Mouse (Mus musculus) adrenal gland, postnatal 10 days (tissue): ENCODE results near the gene 1810043G02Rik. TPM values are rescaled to one million over a fixed set of nuclear protein-coding genes. Genes with fewer than 3 reads are reported as not detected.
"Not testable (repeated sequence)": the region's sequence is repeated elsewhere in the genome, so short reads cannot be mapped to it uniquely, and the experiment has no call there.

Experiments
- DNase-seq: peaks from one replicate; pipeline ENCODE4 v3.0.0; 2021; ENCODE audit warnings: mixed read lengths
- long read RNA-seq, 2 experiments: library from polyadenylated mRNA; stranded (forward); transcript quantifications; one replicate each; pipeline ENCODE4 v2.0.0; 2021
- total RNA-seq, 2 experiments: library from RNA; stranded (reverse); gene quantifications; 2 replicates each; pipeline ENCODE4 v1.2.3; 2021

The 1810043G02Rik gene
- 10 to 100 TPM; 15.7 to 21.4 TPM for total RNA-seq
- long read RNA-seq, experiment 1, partial matches to known transcripts, result 3 of 5 reads
- long read RNA-seq, experiment 1, other reads (novel, unspliced or antisense), result 2 of 5 reads
- long read RNA-seq, experiment 2, partial matches to known transcripts, result 1 of 1 reads
- long read RNA-seq, experiment 2, other reads (novel, unspliced or antisense), result 0 of 1 reads

DNA sequence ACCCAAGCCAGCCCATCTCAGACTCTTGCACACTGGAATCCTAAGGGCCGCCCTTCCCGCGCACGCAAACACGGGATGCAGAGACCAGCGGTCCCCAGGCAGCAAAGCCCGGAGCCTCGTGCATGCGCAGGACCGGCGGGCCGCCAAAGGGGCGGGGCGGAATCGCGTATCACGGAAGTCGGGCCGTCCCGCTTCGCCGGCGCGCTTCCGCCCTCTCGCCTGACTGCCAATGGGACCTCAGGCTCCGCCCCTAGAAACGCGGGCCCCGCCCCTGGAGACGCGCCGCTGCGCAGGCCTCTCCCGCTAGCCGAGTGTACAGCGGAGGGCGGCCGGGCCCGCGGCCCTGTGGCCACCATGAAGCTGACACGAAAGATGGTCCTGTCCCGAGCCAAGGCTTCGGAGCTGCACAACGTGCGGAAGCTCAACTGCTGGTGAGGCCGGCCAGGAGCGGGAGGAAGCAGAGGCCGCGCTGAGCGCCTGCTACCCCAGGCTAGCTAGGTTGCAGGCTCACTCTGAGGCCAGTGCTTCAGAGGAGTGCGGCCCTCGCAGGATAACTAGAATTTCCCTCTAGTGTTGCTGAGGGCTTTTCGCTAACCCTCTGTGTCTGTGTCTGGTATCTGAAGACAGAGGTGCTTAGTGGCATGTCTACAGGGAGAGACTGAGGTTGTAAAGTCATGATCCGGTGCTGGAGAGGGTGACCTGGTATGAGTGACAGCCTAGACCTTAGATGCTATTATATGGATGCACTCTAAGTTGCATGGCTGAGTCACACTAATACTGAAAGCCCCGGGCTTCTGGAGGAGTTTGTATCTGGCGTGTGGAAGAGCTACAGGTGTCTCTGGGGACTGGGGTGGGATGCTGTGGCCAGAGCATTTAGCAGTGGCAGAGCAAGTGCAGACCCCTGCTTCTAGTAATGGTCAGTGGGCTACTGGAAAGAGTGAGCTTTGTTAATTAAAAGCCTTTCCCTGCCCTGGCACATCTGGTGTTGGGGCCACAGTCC is at the start of gene 1810043G02Rik:
Gene 1810043G02Rik, plus strand, starts transcription at position 174 of the 1,000 bp plus-strand sequence.
- DNase-seq, result peak; percentile 100

DNA sequence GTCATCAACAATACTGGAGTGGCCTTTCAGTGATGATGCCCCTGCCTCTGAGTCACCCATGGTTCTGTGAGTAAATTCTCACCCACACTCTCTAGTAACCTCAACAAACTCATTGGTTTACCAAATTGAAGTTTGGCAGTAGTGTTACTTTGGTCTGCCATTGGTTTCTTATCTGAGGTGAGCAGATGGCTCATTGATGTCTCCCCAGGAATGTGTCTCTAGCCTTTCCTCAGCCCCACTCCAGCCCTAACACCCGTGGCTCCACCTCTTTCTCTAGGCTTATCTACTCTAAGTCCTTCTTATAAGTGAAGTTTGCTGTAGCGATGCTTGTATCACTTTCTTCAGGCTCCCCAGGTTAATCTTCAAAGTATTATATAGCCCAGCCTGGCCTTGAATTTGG is 38.6 kb upstream of the 1810043G02Rik start:
- DNase-seq, result no peak

DNA sequence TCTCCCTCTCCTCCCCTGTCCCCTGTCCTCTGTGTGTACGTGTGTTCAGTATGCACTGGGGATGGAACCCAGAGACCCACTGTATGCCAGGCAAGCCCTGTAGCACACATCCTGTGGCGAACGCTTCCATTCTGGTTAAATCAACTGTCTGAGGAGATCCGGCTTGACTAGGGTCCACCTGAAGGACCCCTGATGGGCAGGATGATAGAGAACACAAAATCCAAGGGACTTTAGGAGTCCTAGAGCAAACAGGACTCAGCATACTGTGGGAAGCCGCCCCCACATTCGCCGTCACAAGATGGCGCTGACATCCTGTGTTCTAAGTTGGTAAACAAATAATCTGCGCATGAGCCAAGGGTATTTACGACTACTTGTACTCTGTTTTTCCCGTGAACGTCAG is 27.9 kb upstream of the 1810043G02Rik start:
- DNase-seq, result not testable (repeated sequence)

DNA sequence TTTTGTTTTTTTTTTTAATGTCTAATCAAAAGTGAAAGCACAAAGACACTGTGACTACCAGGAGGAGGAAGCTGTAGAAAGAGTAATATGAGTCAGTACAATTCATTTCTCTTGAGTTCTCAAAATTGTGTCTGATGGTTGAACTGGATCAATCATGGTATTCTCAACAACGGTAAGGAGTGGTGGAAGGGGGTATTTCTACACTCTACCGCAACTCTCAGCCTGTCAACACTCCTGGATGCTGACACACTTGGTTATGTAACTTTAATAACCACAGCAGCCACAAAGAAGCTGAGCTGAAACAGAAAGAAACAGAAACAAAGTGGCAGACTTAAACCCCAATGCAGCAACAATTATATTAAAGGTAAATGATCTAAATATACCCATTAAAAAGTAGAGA is 15.6 kb upstream of the 1810043G02Rik start:
- DNase-seq, result no peak

GRCm38 (mm10) chr10:77963971-77964370 is 14.4 kb upstream of the 1810043G02Rik start:
- DNase-seq, result no peak

DNA sequence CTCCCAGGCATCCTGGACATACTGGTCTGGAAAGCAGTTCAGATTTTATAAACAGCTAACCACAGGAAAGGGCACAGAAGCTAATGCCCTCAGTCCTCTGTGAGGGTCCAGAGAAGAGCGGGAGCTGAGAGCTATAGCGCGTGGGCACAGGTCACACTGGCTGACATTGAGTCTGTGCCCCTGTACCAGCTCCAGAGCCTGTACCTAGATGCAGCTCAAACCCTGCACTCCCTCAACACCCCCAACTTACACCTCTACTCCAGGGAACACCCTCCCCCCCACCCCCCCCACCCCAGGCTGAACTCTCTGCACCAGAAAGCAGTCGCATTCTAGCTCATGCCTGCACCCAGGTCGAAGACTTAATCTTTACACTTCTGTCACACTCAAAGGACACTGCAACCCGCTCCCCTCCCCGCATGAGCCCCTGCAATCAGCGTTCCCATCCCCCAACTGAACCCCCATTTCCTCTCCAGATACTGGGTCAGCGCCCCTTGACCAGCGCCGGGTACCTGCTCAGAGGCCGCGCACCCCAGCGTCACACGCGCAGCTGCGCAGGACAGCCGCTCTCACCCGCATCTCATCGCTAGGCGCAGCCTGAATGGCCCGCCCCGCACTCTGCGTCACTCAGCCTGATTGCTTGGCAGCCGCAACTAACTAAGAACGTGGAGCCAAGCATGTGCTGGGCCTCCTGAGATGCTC is 8.9 kb upstream of the 1810043G02Rik start:
- DNase-seq, result peak; percentile 71

DNA sequence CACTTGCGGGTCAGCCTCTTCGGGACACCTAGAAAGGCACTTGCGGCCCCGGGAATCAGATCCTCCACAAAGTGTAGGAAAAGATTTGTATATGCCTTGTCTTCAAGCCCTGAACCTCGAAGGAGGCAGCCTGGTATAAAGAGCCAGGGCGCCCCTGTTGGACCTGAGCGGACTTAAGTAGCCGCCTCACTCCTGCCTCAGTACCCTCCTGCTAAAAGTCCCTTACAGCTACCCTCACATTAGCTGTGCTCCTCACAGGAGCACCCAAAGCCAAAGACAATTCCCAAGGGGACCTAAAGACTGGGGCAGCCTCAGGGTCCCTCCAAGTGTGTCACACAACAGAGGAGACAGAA is 8.4 kb upstream of the 1810043G02Rik start:
- no peak for DNase-seq

GRCm38 (mm10) chr10:77970481-77970880 is 7.8 kb upstream of the 1810043G02Rik start, which contains the start of gene Trpm2:
Gene Trpm2, minus strand, starts transcription at chr10:77970563.
- DNase-seq, result no peak

- DNase-seq, result no peak
Observed at GRCm38 (mm10) chr10:77971191-77971590, 7.1 kb upstream of the 1810043G02Rik start.

DNA sequence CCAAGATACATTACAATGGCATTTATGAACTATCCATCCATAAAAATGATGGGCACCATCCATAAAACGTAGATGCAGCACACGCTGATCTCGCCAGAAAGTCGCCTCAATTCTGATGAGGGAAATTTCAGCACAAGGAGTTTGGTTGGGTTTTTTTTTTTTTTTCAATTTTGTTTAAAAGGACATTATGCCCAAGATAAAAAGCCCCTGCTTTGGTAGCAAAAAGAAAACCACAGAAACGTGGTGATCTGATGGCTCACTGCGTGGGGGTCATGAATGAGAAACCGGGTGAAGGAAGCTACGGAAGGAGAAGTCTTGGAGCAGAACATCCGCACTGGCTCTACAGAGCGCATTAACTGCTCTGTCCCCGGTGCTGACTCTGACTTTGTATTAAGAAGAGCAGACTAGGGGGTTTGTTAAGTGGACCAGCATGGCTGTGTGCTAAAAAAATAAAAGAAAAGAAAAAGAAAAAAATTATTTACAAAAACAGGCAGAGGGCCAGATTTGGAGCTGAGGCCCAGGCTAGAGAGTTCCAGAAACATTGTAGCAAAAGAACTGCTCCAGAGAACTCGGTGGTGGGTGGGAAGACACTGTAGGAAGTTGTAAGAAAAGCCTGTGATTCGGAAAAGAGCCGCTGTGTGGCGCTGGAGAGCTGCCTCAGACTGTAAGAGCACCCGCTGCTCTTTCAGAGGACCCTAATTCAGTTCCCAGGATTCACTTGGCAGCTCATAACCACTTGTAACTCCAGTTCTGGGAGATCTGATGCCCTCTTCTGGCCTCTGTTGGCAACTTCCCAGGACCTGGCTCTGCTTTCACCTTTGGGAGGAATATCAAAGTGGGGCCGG is 6.4 kb upstream of the 1810043G02Rik start:
- DNase-seq, result no peak

GRCm38 (mm10) chr10:77974323-77974722 is 4.0 kb upstream of the 1810043G02Rik start:
- no peak for DNase-seq

GRCm38 (mm10) chr10:77974811-77975210 is 3.5 kb upstream of the 1810043G02Rik start:
- DNase-seq, result no peak

DNA sequence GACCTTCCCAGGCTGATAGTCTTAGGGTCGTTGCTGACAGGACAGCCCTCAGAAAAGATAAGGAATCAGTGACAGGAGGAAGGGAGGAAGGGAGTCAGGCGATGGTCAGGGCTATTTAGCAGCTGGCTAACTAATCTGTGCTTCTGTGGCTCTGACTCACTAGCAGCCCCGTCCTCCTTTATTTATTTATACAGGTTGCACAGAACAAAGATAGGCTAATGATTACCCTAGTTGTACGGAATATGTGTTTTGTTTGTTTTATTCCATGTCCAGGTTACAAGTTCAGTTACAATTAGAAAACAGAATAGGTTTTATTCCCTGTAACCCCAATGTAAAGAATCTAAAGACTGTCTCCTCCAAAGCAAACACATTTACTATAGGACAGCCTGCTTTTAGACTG is 2.7 kb upstream of the 1810043G02Rik start:
- DNase-seq, result no peak

- peak; percentile 54 for DNase-seq
Observed at GRCm38 (mm10) chr10:77976458-77977150, 1.7 kb upstream of the 1810043G02Rik start.

- peak; percentile 86 for DNase-seq
Observed at GRCm38 (mm10) chr10:77984660-77985059, 6.3 kb downstream of the 1810043G02Rik start.

DNA sequence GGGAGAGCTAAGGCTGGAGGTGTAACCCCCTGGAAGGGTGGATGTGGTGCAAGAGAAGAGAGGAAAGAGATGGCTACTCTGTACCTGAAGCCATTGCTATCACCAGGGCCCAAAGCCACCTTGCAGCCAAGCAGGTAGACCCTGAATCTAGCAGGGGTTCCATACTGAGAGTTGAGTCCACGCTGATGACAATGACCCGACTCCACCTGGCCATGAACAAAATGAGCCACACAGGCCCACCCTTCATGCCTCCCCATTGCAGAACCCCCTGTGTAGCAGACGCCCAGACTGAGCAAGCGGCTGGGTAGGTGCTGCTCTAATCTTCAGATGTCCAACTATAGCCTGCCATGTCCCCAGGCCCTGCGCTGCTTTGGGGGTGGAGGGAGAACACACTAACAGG is 7.5 kb downstream of the 1810043G02Rik start:
- no peak for DNase-seq

GRCm38 (mm10) chr10:77995639-77996038 is 17.3 kb downstream of the 1810043G02Rik start:
- no peak for DNase-seq

DNA sequence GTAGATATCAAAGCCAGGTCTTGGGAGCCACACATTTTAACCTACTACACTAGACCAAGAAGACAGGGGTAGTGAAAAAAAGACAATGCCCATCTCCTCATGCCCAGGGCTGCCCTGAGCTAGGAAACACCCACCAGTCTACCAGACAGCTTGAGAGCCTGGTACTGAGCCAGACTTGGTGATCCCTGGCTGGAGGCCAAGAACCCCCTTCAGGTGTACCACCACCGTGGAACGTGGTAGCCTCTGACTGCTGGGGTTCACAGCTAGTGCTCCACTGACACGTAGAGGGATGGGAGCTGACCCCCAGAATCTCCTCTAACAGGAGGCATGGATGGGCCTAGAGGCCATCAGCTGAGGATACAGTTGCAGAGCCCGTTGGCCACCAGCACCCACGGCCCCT is 21.9 kb downstream of the 1810043G02Rik start:
- no peak for DNase-seq

- peak; percentile 15 for DNase-seq
Observed at GRCm38 (mm10) chr10:78001796-78002195, 23.5 kb downstream of the 1810043G02Rik start.

DNA sequence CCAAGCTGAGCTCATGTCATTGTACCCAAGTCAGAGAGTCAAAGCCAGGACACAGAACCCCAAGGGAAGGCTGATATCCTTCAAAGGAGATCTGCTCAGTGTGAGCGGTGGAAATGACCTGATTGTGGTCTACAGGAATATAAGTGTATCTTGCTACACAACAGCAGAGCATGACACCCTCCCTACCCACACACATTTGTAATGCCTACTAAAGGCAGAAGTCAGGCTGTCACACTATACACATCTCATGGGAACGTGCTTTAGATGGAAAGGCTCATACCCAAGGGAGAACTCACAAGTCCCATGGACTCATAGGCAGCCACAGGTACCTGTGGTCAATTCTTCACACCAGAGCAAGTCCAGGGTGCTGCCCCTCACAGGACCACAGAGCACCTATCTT is 24.0 kb downstream of the 1810043G02Rik start:
- DNase-seq, result no peak

DNA sequence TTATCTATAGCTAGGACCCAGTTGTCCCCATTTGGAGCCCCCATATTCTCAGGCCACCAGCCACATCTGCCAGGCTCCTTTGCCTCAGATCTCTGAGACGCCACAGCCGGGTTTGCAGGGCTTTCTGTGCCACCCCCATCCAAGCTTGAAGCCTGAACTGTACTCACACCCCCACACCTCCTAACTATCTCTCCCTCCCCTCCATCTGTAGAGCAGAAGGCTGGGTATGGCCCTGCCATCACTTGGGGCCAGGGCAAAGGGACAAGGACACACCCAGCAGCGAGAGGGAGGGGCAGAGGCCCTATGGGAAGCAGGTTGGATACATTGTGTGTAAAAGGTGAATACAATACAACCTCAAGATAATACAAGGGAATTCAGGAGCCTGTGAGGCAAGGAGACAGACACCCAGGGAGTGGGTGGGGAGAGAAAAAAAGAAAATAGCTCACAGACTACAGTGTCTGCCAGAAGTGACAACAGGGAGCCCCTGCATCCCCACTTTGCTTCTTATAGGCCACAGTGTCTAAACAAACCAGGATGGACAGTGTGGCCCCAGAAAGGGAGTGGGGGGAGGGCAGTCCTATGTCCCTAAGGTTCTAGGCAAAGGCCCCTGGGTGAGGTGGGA is 26.3 kb downstream of the 1810043G02Rik start:
- no peak for DNase-seq
